Mouse (Mus musculus): ENCODE measurements around the gene Rps29. TPM values are rescaled to one million over a fixed set of nuclear protein-coding genes. Genes with fewer than 3 reads are reported as not detected.
"Not testable (repeated sequence)": the region's sequence is repeated elsewhere in the genome, so short reads cannot be mapped to it uniquely, and the experiment has no call there.

The Rps29 gene
- polyA plus RNA-seq, 1 experiment from 2014 or later = 1,267 TPM

- under 1% methylated on average over 40 of the region's 40 CpGs for WGBS
- peak within 1 kb of the TSS; percentile 75 for H3K9ac ChIP-seq
- H3K4me2 ChIP-seq (replicated peaks) = peak within 1 kb of the TSS; percentile 96
- H3K4me3 ChIP-seq = peak within 1 kb of the TSS; percentile 72
- H3K36me3 ChIP-seq = no peaks in the 10 kb centered on the region
- no peaks in the 10 kb centered on the region for H3K9me3 ChIP-seq
- H3K27ac ChIP-seq = no peak within 1 kb of the TSS; the same call in 1 of the 2 replicates
- peaks cover 14% of the 10 kb centered on the region for H3K4me1 ChIP-seq
- ATAC-seq (ENCODE audit: low FRiP score, low read depth) = peak; percentile 95
- H3K27me3 ChIP-seq (replicated peaks) = no peaks in the 10 kb centered on the region
These were observed 9.6 kb upstream of the Rps29 start, which contains the start of gene Lrr1 for GRCm38 (mm10) chr12:69168461-69169106. TSS of gene Lrr1 (plus strand) at chr12:69168814.

- peaks cover 14% of the 10 kb centered on the region for H3K4me1 ChIP-seq
- 9% methylated on average over 18 of the region's 18 CpGs for WGBS
- H3K9ac ChIP-seq = peak overlapping the region; percentile 75
- H3K27me3 ChIP-seq (replicated peaks) = no peaks in the 10 kb centered on the region
- H3K4me2 ChIP-seq (replicated peaks) = peak overlapping the region; percentile 96
- peak; percentile 63 for ATAC-seq (ENCODE audit: low FRiP score, low read depth)
- no peaks in the 10 kb centered on the region for H3K36me3 ChIP-seq
- H3K4me3 ChIP-seq = peak overlapping the region; percentile 72
- no peak overlapping the region for H3K27ac ChIP-seq
- H3K9me3 ChIP-seq = no peaks in the 10 kb centered on the region
These were observed 8.9 kb upstream of the Rps29 start for GRCm38 (mm10) chr12:69167656-69168460.

- H3K9me3 ChIP-seq; H3K9ac ChIP-seq; H3K27ac ChIP-seq; ATAC-seq (ENCODE audit: low FRiP score, low read depth); H3K4me3 ChIP-seq; H3K27me3 ChIP-seq (replicated peaks); H3K36me3 ChIP-seq: not testable (repeated sequence)
- H3K4me2 ChIP-seq (replicated peaks) = peak overlapping the region; percentile 96; the same call in 1 of the 2 replicates
- 66% methylated on average over 8 of the region's 8 CpGs for WGBS
- peaks cover 14% of the 10 kb centered on the region for H3K4me1 ChIP-seq
These were observed 8.0 kb upstream of the Rps29 start for GRCm38 (mm10) chr12:69166861-69167581.

GRCm38 (mm10) chr12:69164904-69165303 is 5.9 kb upstream of the Rps29 start:
- Histone ChIP-seq H3K27me3 (replicated peaks) (no peaks in the 10 kb centered on the region), H3K9me3 (no peaks in the 10 kb centered on the region), H3K36me3 (no peaks in the 10 kb centered on the region), H3K4me2 (replicated peaks) (no peak overlapping the region), H3K9ac (no peak overlapping the region), H3K4me3 (no peak overlapping the region), H3K4me1 (peaks cover 13% of the 10 kb centered on the region), H3K27ac (no peak overlapping the region)
- WGBS = 60% methylated on average over 3 of the region's 3 CpGs
- ATAC-seq (ENCODE audit: low FRiP score, low read depth) = no peak

- H3K4me1 ChIP-seq; H3K9ac ChIP-seq; H3K27me3 ChIP-seq (replicated peaks); ATAC-seq (ENCODE audit: low FRiP score, low read depth); H3K4me3 ChIP-seq; H3K27ac ChIP-seq; H3K36me3 ChIP-seq; H3K9me3 ChIP-seq; H3K4me2 ChIP-seq (replicated peaks): not testable (repeated sequence)
- WGBS = 85% methylated on average over 4 of the region's 4 CpGs
These were observed 4.6 kb upstream of the Rps29 start for GRCm38 (mm10) chr12:69163586-69163985.

- H3K4me1 ChIP-seq; ATAC-seq (ENCODE audit: low FRiP score, low read depth); H3K27me3 ChIP-seq (replicated peaks); H3K9ac ChIP-seq; H3K4me2 ChIP-seq (replicated peaks); H3K27ac ChIP-seq; H3K4me3 ChIP-seq; H3K9me3 ChIP-seq: not testable (repeated sequence)
- 83% methylated on average over 2 of the region's 2 CpGs for WGBS
- H3K36me3 ChIP-seq = peaks cover 17% of the 10 kb centered on the region
These were observed 1.7 kb upstream of the Rps29 start for GRCm38 (mm10) chr12:69160677-69161076.

GRCm38 (mm10) chr12:69159578-69159940 is 573 bp upstream of the Rps29 start:
- Histone ChIP-seq H3K4me3 (no peak overlapping the region), H3K36me3 (peaks cover 17% of the 10 kb centered on the region), H3K9me3 (no peaks in the 10 kb centered on the region), H3K27ac (no peak overlapping the region), H3K4me2 (replicated peaks) (peak overlapping the region; percentile 24; the same call in 1 of the 2 replicates), H3K27me3 (replicated peaks) (no peaks in the 10 kb centered on the region), H3K9ac (no peak overlapping the region), H3K4me1 (peaks cover 5% of the 10 kb centered on the region)
- 5% methylated on average over 9 of the region's 9 CpGs for WGBS
- ATAC-seq (ENCODE audit: low FRiP score, low read depth) = 0 out of 2 replicates have a peak, but pooled peaks have one; percentile 4

- Histone ChIP-seq H3K27me3 (replicated peaks) (no peaks in the 10 kb centered on the region), H3K4me2 (replicated peaks) (peak overlapping the region; percentile 71), H3K4me3 (peak overlapping the region; percentile 73), H3K9ac (peak overlapping the region; percentile 87), H3K9me3 (no peaks in the 10 kb centered on the region), H3K4me1 (peaks cover 5% of the 10 kb centered on the region), H3K36me3 (peaks cover 17% of the 10 kb centered on the region), H3K27ac (peak overlapping the region; percentile 79; the same call in 1 of the 2 replicates)
- 1% methylated on average over 19 of the region's 19 CpGs for WGBS
- no peak for ATAC-seq (ENCODE audit: low FRiP score, low read depth)
These were observed 621 bp downstream of the Rps29 start for GRCm38 (mm10) chr12:69158366-69158764.

- Histone ChIP-seq H3K27ac (no peak overlapping the region), H3K4me3 (no peak overlapping the region), H3K27me3 (replicated peaks) (no peaks in the 10 kb centered on the region), H3K36me3 (peaks cover 17% of the 10 kb centered on the region), H3K9me3 (no peaks in the 10 kb centered on the region), H3K9ac (no peak overlapping the region), H3K4me2 (replicated peaks) (0 out of 2 replicates have a peak overlapping the region, but pooled peaks have one; percentile 71), H3K4me1 (peaks cover 5% of the 10 kb centered on the region)
- ATAC-seq (ENCODE audit: low FRiP score, low read depth) = no peak
- WGBS = 95% methylated on average over 2 of the region's 2 CpGs
These were observed 1.9 kb downstream of the Rps29 start for GRCm38 (mm10) chr12:69157107-69157506.

GRCm38 (mm10) chr12:69156436-69156835 is 2.5 kb downstream of the Rps29 start:
- H3K27ac ChIP-seq = no peak overlapping the region
- no peak for ATAC-seq (ENCODE audit: low FRiP score, low read depth)
- WGBS = 85% methylated on average over 4 of the region's 4 CpGs
- no peak overlapping the region for H3K4me3 ChIP-seq
- peaks cover 17% of the 10 kb centered on the region for H3K36me3 ChIP-seq
- H3K4me1 ChIP-seq = peaks cover 5% of the 10 kb centered on the region
- no peak overlapping the region for H3K9ac ChIP-seq
- no peaks in the 10 kb centered on the region for H3K27me3 ChIP-seq (replicated peaks)
- no peak overlapping the region for H3K4me2 ChIP-seq (replicated peaks)
- no peaks in the 10 kb centered on the region for H3K9me3 ChIP-seq

- peaks cover 5% of the 10 kb centered on the region for H3K4me1 ChIP-seq
- no peak for ATAC-seq (ENCODE audit: low FRiP score, low read depth)
- H3K36me3 ChIP-seq = peaks cover 17% of the 10 kb centered on the region
- no peak overlapping the region for H3K4me3 ChIP-seq
- no peaks in the 10 kb centered on the region for H3K27me3 ChIP-seq (replicated peaks)
- WGBS = 86% methylated on average over 2 of the region's 2 CpGs
- no peak overlapping the region for H3K27ac ChIP-seq
- no peak overlapping the region for H3K9ac ChIP-seq
- no peaks in the 10 kb centered on the region for H3K9me3 ChIP-seq
- H3K4me2 ChIP-seq (replicated peaks) = no peak overlapping the region
These were observed 3.1 kb downstream of the Rps29 start for GRCm38 (mm10) chr12:69155923-69156322.

GRCm38 (mm10) chr12:69150049-69150448 is 8.9 kb downstream of the Rps29 start:
- 67% methylated on average over 13 of the region's 13 CpGs for WGBS
- Histone ChIP-seq H3K9ac (no peak overlapping the region), H3K9me3 (no peaks in the 10 kb centered on the region), H3K4me2 (replicated peaks) (no peak overlapping the region), H3K27ac (no peak overlapping the region), H3K36me3 (no peaks in the 10 kb centered on the region), H3K27me3 (replicated peaks) (no peaks in the 10 kb centered on the region), H3K4me1 (no peaks in the 10 kb centered on the region), H3K4me3 (no peak overlapping the region)
- no peak for ATAC-seq (ENCODE audit: low FRiP score, low read depth)
